Mouse (Mus musculus) hindbrain, embryonic 12.5 days (tissue): ENCODE data around the gene Zdhhc19. TPM values are rescaled to one million over a fixed set of nuclear protein-coding genes. Genes with fewer than 3 reads are reported as not detected.

Experiments
- ATAC-seq: fragments of 200-750 bp; cut with Nextera tagmentation; 2 replicates; pipeline ENCODE4 v1.8.0; 2017; ENCODE audit warnings: moderate TSS enrichment; ENCODE audit not compliant: low FRiP score
- H3K27ac ChIP-seq: fragments of 300-500 bp; sonication (generic); 2 replicates; pipeline ENCODE4 v1.5.1; 2016; ENCODE audit warnings: mild to moderate bottlenecking
- H3K27me3 ChIP-seq: fragments of 300-500 bp; sonication (generic); 2 replicates; pipeline ENCODE4 v1.6.1; 2016; ENCODE audit warnings: mild to moderate bottlenecking
- H3K36me3 ChIP-seq: fragments of 300-500 bp; sonication (generic); 2 replicates; pipeline ENCODE4 v1.6.1; 2016; ENCODE audit warnings: mild to moderate bottlenecking
- H3K4me1 ChIP-seq: fragments of 300-500 bp; sonication (generic); 2 replicates; pipeline ENCODE4 v1.6.1; 2016
- H3K4me2 ChIP-seq: fragments of 300-500 bp; sonication (generic); replicated peaks from 2 replicates; pipeline ENCODE4 v1.6.1; 2016; ENCODE audit warnings: mild to moderate bottlenecking
- H3K4me3 ChIP-seq: fragments of 300-500 bp; sonication (generic); 2 replicates; pipeline ENCODE4 v1.5.1; 2016; ENCODE audit warnings: mild to moderate bottlenecking
- H3K9ac ChIP-seq: fragments of 300-500 bp; sonication (generic); 2 replicates; pipeline ENCODE4 v1.6.1; 2016; ENCODE audit warnings: mild to moderate bottlenecking, moderate library complexity
- H3K9me3 ChIP-seq: fragments of 300-500 bp; sonication (generic); replicated peaks from 2 replicates; pipeline ENCODE4 v1.6.1; 2016; ENCODE audit warnings: mild to moderate bottlenecking
- WGBS: fragments of 180-500 bp; shearing (Covaris S2); methylation state at CpG from one replicate; pipeline ENCODE4 v1.1.7; 2016; 5-methylcytosine and 5-hydroxymethylcytosine counted together
- polyA plus RNA-seq: library from polyadenylated mRNA; unstranded; fragments of >200 nt; fragmentation: Nextera tagmentation; extraction: Ambion mirVana; gene quantifications from 2 replicates; pipeline ENCODE4 v1.2.1, GENCODE M21; 2016

Zdhhc19 gene
- polyA plus RNA-seq, 1 experiment from 2014 or later: not detected

DNA sequence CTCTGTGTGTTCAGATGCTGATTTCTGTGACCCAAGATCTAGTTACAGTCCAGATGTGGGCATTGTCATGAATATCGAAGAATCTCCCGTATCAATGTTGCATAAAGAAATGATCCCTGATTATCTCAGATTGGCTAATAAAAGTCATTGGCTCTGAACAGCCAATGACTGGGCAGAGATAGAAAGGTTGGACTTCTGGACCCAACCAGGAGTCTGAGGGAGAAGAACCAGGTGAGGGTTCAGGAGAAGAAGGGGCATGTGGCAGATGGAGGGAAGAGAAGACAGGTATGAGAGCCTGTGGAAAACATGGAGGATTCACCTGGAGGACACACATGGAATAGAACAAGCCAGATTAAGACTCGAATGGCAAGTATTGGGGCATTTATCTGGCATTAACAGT lies 92.5 kb downstream of the Zdhhc19 start:
- H3K36me3 ChIP-seq: no peaks in the 10 kb centered on the region
- H3K4me1 ChIP-seq: no peaks in the 10 kb centered on the region
- WGBS: 87% methylated on average over 3 of the region's 3 CpGs
- no peak for ATAC-seq
- no peaks in the 10 kb centered on the region for H3K27me3 ChIP-seq
- H3K9ac ChIP-seq: no peak overlapping the region
- H3K27ac ChIP-seq: no peak overlapping the region
- no peak overlapping the region for H3K4me3 ChIP-seq
- no peak overlapping the region for H3K4me2 ChIP-seq
- no peaks in the 10 kb centered on the region for H3K9me3 ChIP-seq

DNA sequence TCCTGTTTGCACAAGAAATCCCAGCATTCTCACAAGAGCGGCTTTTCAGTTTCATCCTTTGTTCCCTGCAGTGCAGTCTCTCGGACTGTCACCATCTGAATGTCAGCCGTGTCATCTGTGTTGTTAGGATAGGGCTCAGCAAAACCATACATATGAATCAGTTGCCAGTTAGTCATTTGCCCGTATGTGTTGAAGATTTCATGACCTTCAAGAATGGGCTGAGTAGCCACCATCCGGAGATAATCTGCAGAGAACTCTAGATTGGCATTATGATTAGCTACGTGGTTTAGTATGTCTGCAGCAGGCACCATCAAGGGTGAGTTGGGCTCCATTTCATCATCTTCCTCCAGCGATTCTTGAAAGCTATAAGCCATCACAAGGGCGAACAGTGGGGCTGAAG lies 95.5 kb downstream of the Zdhhc19 start:
- no peaks in the 10 kb centered on the region for H3K36me3 ChIP-seq
- ATAC-seq: no peak
- H3K9me3 ChIP-seq: no peaks in the 10 kb centered on the region
- H3K4me1 ChIP-seq: no peaks in the 10 kb centered on the region
- H3K27me3 ChIP-seq: no peaks in the 10 kb centered on the region
- WGBS: 76% methylated on average over 8 of the region's 8 CpGs
- H3K27ac ChIP-seq: no peak overlapping the region
- no peak overlapping the region for H3K4me2 ChIP-seq
- H3K4me3 ChIP-seq: no peak overlapping the region
- H3K9ac ChIP-seq: no peak overlapping the region

DNA sequence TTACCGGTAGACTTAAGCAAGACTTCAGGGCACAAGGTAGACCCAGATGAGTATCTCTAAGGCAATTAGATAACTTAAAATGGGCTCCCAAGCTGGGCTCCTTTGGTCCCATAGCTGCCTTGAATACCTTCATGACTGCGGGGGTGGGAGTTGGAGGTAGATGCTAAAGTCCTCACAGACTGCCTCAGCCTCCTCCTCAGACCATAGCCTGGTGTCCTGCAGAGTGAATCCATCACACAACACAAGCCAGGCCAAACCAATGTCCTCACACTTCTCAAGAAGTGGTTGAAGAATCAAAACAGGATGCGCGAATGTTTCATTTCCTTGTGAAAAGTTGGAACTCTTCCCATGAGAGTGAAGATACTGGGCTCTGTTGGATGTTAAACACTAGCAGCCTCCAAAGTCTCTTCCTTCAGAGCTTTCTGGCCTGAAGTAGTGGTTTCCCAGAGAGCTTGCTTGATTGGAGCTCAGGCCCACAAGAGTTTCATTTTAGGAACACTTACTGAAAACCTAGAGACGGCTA lies 97.3 kb downstream of the Zdhhc19 start:
- Histone ChIP-seq H3K27me3 (no peaks in the 10 kb centered on the region), H3K4me3 (no peak overlapping the region), H3K4me2 (no peak overlapping the region), H3K36me3 (no peaks in the 10 kb centered on the region), H3K9ac (no peak overlapping the region), H3K27ac (no peak overlapping the region), H3K9me3 (no peaks in the 10 kb centered on the region), H3K4me1 (no peaks in the 10 kb centered on the region)
- WGBS: 96% methylated on average over 5 of the region's 5 CpGs
- ATAC-seq: no peak

DNA sequence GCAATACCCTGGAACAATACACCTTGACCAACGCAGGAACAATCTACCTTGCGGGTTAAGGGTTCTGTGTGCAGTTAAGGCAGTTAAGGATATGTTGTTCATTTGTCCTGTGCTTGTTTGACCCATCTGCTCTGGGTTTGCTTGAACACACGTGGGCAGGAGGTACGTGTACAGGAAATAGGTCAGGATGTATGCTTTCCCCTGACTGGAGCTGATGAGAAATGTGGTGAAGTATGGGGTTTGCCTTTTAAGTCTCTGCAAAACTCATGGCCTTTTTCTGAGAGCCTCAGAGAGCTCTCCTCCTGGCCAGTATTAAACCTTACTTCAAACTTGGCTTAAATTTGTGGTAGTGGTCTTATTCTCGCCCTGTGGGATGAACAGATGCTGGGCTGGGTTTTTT lies 97.9 kb downstream of the Zdhhc19 start:
- Histone ChIP-seq H3K36me3 (no peaks in the 10 kb centered on the region), H3K9ac (no peak overlapping the region), H3K27ac (no peak overlapping the region), H3K4me1 (no peaks in the 10 kb centered on the region), H3K4me3 (no peak overlapping the region), H3K27me3 (no peaks in the 10 kb centered on the region), H3K4me2 (no peak overlapping the region), H3K9me3 (no peaks in the 10 kb centered on the region)
- ATAC-seq: no peak
- WGBS: 78% methylated on average over 5 of the region's 5 CpGs

DNA sequence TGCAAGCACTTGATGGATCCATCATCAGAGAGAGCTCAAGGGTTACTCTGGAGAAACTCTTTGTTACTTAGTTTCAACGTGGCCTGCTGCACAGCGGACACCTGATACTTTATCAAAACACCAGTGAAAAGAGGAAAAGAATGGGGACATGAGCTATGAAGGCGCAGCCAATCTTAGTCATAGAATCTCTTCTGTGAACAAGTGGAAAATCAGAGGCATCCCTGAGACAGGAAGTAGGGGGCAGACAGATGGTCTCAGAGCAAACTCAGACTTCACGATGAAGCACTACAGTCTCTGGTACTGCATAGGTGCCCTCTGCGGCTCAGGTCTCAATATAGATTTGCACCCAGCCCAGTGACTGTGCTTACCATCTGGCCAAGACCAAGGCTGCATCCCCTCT lies 98.6 kb downstream of the Zdhhc19 start:
- Histone ChIP-seq H3K4me3 (no peak overlapping the region), H3K9ac (no peak overlapping the region), H3K36me3 (no peaks in the 10 kb centered on the region), H3K4me2 (no peak overlapping the region), H3K9me3 (no peaks in the 10 kb centered on the region), H3K27me3 (no peaks in the 10 kb centered on the region), H3K4me1 (no peaks in the 10 kb centered on the region), H3K27ac (no peak overlapping the region)
- WGBS: 63% methylated on average over 5 of the region's 5 CpGs
- no peak for ATAC-seq

DNA sequence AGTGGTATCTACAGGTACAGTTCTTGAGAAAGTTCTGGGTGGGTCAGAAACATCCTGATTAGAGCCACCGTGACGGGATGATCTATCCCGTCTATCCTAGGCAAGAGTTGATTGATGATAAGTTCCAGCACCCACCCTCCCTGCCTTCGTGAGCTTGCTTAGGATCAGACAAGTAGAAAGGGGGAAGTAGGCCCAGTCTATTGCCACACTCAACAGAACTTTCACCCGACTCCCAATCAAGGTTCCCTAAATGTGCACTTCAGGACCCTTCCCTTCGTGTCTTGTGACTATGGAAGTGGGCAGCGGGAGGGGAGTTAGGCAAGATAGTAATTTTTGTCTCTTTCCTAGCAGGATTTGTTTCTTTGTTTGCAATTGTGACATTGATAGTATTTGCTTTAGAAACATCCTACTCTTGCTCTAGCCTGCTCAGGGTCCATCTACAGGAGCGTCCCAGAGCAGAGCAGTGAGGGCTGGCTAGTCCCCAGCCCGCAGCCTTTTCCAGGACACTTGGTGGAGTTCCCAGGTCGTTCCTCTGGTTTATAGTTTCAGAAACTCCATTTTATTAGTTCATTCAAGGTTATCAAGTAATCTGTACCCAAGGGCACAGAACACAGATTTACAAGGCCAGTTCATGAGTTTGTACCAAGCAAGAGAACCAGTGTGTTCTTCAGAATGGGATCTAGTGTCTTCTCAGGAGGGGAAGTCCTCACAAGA lies 99.2 kb downstream of the Zdhhc19 start:
- Histone ChIP-seq H3K4me3 (no peak overlapping the region), H3K9ac (no peak overlapping the region), H3K4me1 (no peaks in the 10 kb centered on the region), H3K27me3 (no peaks in the 10 kb centered on the region), H3K4me2 (no peak overlapping the region), H3K9me3 (no peaks in the 10 kb centered on the region), H3K27ac (no peak overlapping the region), H3K36me3 (no peaks in the 10 kb centered on the region)
- ATAC-seq: no peak
- 87% methylated on average over 10 of the region's 10 CpGs for WGBS

DNA sequence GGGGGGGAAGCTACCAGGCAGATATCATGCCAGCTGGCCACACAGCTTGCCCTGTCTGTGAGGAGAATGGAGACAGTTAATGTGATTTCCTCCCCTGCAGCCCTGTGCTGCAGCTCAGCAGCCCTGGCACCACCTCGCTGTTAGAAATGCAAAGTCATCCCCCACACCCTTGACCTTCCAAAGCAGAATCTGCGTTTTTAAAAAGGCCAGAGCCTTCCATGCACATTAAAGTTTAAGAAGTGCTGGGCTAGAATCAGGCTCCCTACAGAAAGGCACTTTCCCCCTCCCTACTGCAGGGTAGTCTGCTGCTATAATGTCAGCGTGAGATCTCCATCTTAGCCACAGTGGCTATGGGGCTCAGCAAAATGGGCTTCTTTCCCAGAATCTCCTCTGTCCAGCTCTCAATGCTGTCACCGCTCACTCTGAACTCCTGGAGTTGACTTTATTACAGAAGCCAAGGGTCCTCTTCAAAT lies 101.9 kb downstream of the Zdhhc19 start:
- H3K9ac ChIP-seq: no peak overlapping the region
- ATAC-seq: no peak
- H3K27ac ChIP-seq: no peak overlapping the region
- no peaks in the 10 kb centered on the region for H3K9me3 ChIP-seq
- no peaks in the 10 kb centered on the region for H3K4me1 ChIP-seq
- no peak overlapping the region for H3K4me2 ChIP-seq
- no peak overlapping the region for H3K4me3 ChIP-seq
- H3K36me3 ChIP-seq: no peaks in the 10 kb centered on the region
- 33% methylated on average over 4 of the region's 4 CpGs for WGBS
- no peaks in the 10 kb centered on the region for H3K27me3 ChIP-seq

DNA sequence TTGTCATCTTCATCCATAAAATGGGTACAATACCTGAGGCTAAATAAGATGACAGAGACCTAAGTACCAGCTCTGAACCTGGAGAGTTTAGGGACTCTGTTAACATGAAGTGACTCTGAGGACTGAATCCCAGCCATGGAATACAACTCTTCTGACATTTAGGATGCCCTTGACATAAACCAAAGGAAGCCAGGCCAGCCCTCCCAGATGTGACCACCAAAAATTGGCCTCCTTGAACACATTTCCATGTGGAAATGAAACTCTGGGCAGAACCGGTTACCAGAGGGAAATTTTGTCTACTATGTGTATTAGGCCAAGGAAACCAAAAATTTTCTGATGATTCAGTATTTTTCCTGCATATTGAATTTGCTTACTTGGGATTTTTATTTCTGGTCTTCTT lies 103.1 kb downstream of the Zdhhc19 start:
- Histone ChIP-seq H3K4me2 (no peak overlapping the region), H3K27ac (no peak overlapping the region), H3K4me3 (no peak overlapping the region), H3K9me3 (no peaks in the 10 kb centered on the region), H3K36me3 (no peaks in the 10 kb centered on the region), H3K27me3 (no peaks in the 10 kb centered on the region), H3K9ac (no peak overlapping the region), H3K4me1 (no peaks in the 10 kb centered on the region)
- 92% methylated on average over 1 of the region's 1 CpGs for WGBS
- ATAC-seq: no peak

DNA sequence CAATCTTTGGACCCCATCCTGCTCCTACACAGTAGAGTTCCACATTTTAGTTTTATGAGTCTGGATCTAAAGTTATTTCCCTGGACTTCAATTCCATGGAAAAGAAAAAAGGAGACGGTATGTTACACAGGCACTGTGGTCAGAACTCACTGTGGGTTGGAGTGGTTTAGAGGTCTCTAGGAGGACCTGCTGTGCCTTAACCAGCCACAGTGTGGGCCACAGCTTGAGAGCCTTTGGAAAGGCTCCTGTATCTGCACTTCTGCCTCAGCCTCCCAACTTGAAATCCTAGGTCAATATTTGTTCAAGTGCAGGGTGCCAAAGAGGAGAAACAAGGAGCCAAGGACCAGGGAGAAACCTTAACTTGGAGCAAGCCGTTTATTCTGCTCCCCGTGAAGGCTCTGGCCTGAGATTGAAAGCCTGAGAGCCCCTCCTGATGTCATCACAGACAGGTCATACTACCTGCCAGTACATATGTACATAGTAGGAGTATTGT lies 106.2 kb downstream of the Zdhhc19 start:
- 78% methylated on average over 3 of the region's 3 CpGs for WGBS
- ATAC-seq: no peak
- Histone ChIP-seq H3K9ac (no peak overlapping the region), H3K4me3 (no peak overlapping the region), H3K9me3 (no peaks in the 10 kb centered on the region), H3K4me2 (no peak overlapping the region), H3K27ac (no peak overlapping the region), H3K36me3 (no peaks in the 10 kb centered on the region), H3K27me3 (no peaks in the 10 kb centered on the region), H3K4me1 (no peaks in the 10 kb centered on the region)

DNA sequence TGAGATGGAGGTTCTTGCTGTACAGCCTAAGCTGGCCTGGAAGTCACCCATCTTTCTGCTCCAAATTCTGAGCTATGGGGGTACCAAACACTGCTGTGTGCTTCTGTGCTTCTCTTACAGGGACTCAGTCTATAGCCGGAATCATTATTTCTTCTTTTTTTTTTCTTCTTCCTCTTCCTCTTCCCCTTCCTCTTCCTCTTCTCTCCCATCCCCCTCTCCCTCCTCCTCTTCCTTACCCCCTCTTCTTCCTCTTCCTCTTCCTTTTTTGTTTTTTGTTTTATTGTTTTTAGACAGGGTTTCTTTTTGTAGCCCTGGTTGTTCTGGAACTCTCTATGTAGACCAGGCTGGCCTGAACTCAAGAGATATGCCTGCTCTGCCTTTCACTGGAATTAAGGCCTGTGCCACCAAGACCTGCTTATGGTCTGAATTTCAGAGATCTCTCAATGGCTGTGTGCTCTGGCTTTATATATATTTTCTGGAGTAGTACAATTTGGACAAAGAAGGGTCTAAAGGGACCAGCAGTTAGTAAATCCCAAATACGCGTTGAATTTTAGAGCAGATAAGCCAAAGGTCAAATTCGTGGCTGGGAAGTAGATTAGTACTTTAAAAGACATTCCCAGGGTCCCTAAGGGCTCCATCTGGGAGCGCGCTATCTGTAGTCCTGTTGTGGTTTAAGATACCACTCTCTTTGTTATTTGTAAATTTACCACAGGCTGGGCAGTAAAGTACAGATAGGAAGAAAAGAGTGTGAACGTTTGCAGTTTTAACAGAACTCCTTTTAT lies 111.7 kb downstream of the Zdhhc19 start:
- no peak overlapping the region for H3K27ac ChIP-seq
- H3K9ac ChIP-seq: no peak overlapping the region
- H3K4me1 ChIP-seq: peaks cover 14% of the 10 kb centered on the region
- no peaks in the 10 kb centered on the region for H3K9me3 ChIP-seq
- no peaks in the 10 kb centered on the region for H3K36me3 ChIP-seq
- no peak overlapping the region for H3K4me2 ChIP-seq
- no peak overlapping the region for H3K4me3 ChIP-seq
- 64% methylated on average over 7 of the region's 7 CpGs for WGBS
- no peak for ATAC-seq
- no peaks in the 10 kb centered on the region for H3K27me3 ChIP-seq

DNA sequence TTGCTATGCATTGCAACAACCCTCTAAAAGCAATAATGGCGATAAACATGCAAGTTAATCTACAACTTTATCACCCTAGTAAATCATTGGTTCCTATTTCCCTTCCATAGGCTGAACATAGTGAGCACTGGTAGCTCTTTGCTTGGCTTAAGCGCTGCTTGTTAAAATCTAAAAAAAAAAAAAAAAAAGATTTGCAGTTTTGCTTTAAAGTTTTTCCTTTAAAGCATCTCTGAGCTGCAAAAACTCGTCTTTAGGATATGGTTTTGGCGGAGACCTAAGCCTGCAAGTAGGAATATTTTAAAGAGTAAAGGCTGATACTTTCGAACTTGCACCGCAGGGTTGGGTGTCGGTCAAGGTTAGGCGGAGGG lies 112.3 kb downstream of the Zdhhc19 start:
- H3K4me3 ChIP-seq: peak overlapping the region; percentile 78
- no peaks in the 10 kb centered on the region for H3K27me3 ChIP-seq
- ATAC-seq: 0 out of 2 replicates have a peak, but pooled peaks have one; percentile 2
- peak overlapping the region; percentile 93; the same call in 1 of the 2 replicates for H3K27ac ChIP-seq
- H3K9ac ChIP-seq: peak overlapping the region; percentile 87; the same call in 1 of the 2 replicates
- no peaks in the 10 kb centered on the region for H3K9me3 ChIP-seq
- no peaks in the 10 kb centered on the region for H3K36me3 ChIP-seq
- H3K4me1 ChIP-seq: peaks cover 14% of the 10 kb centered on the region
- WGBS: 11% methylated on average over 8 of the region's 8 CpGs
- peak overlapping the region; percentile 73 for H3K4me2 ChIP-seq

DNA sequence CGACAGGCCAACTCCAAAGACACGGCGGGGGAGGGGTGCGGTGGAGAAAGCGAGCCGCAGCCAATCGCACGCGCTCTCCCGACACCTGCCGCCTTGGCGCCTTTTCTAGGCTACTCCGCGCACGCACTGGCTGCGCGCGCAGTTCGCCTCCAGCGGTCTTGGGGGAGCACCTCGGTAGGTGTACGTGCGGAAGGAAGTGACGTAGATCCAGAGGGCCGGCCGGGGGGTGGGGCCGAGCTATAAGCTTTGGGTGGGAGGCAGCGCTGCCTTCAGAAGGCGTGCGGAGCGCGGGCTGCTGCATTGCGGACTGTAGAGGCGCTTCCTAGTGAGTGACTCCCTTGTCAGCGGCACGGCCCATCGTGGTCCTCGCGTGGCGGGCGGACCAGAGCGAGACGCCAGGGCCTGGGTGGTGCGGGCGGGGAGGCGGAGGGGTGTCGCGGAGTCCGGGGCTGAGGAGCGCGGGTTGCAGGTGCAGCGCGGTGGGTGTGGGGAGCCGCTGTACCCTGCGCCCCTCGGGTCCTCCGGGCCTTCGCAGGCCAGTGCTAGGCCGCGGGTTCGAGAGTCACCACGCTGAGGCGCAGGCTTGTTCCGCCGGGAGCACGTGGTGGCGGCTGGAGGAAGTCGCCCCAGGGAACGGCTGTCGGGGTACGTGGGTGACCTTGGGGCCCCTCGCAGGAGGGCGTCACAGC lies 112.8 kb downstream of the Zdhhc19 start, which contains the start of gene Tfrc:
Gene Tfrc, plus strand, starts transcription at position 209 of the 689 bp plus-strand sequence.
- Histone ChIP-seq H3K4me2 (peak within 1 kb of the TSS; percentile 73), H3K27me3 (no peaks in the 10 kb centered on the region), H3K4me1 (peaks cover 14% of the 10 kb centered on the region), H3K27ac (peak within 1 kb of the TSS; percentile 93), H3K9ac (peak within 1 kb of the TSS; percentile 87), H3K9me3 (no peaks in the 10 kb centered on the region), H3K36me3 (no peaks in the 10 kb centered on the region), H3K4me3 (peak within 1 kb of the TSS; percentile 78)
- peak; percentile 98 for ATAC-seq
- WGBS: under 1% methylated on average over 73 of the region's 73 CpGs
